Mouse (Mus musculus) heart, adult 2 months (tissue): Measurements from ENCODE around the gene Nfia.

Source experiments
- CTCF ChIP-seq: fragments of 200-600 bp; IDR thresholded peaks from 2 replicates; pipeline ENCODE4 v1.8.1; 2022; ENCODE audit warnings: antibody characterized with exemption, mild to moderate bottlenecking, moderate library complexity
- EP300 ChIP-seq: fragments of 200-500 bp; IDR thresholded peaks from 2 replicates; pipeline ENCODE4 v1.6.1; 2011; ENCODE audit warnings: low read depth, low read length, control low read depth; ENCODE audit not compliant: insufficient read depth
- POLR2A ChIP-seq: fragments of 200-500 bp; IDR thresholded peaks from 2 replicates; pipeline ENCODE4 v1.6.1; 2011; ENCODE audit warnings: mild to moderate bottlenecking, low read depth, low read length, control low read depth; ENCODE audit not compliant: insufficient read depth

GRCm38 (mm10) chr4:97923248-97923647 lies 150.7 kb downstream of the Nfia start:
- no peak for TF ChIP-seq CTCF
- no peak for TF ChIP-seq EP300
- no peak for TF ChIP-seq POLR2A
